Mouse (Mus musculus) layer of hippocampus, adult 11-12 months (tissue): ENCODE measurements around the gene Hspa8.
A peak's percentile ranks its signal among the peaks of the same experiment; 100 is the strongest.
"Not testable (repeated sequence)": the region's sequence is repeated elsewhere in the genome, so short reads cannot be mapped to it uniquely, and the experiment has no call there.

ENCODE experiments used
- DNase-seq: peaks from one replicate; pipeline ENCODE4 v3.0.0; 2022; ENCODE audit warnings: low spot score

The Hspa8 gene

DNA sequence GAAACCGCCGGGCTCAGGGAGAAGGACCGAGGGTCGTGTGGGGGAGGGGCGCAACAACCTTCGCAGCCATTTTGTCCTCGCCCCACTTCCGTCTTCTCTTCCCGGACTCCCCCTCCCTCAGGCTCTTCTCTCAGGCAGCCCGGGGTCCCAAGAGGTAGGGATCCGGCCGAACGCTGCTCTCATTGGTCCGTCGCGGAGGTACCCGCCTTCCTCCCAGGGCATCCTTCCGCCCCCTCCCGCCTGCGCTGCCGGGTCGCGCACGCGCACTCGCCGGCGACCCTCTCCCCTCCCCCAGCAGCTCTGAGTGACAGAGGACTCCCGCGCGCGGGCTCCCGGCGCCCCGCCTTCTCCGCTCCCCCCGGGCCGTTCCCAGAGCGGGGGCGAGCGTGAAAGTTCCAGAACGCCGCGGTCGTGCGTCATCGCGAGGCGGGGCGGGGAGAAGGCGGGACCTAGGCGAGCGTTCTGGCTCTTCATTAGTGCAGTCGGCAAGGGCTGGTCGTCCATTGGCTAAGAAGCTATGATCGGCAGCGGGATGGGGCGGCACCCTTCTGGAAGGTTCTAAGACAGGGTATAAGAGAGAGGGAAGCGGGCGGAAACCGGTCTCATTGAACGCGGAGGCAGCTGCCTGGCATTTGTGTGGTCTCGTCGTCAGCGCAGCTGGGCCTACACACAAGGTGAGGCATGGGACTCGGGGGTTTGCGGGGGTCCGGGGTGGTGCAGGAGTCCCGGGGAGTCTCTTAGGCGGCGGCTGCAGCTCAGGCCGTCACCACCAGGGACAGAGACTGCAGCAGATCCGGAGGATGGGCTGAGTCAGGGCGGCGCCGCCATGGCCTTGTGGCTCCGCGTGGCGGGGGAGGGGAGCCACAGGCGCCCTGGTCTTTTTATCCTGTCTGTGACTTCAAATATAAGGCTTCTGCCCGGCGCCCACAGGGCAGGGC is at the start of gene Hspa8:
TSS of gene Hspa8 (plus strand) at position 310 of the 938 bp plus-strand sequence.
- DNase-seq = peak; percentile 100

GRCm38 (mm10) chr9:40751749-40752148 is 49.0 kb upstream of the Hspa8 start:
- no peak for DNase-seq

DNA sequence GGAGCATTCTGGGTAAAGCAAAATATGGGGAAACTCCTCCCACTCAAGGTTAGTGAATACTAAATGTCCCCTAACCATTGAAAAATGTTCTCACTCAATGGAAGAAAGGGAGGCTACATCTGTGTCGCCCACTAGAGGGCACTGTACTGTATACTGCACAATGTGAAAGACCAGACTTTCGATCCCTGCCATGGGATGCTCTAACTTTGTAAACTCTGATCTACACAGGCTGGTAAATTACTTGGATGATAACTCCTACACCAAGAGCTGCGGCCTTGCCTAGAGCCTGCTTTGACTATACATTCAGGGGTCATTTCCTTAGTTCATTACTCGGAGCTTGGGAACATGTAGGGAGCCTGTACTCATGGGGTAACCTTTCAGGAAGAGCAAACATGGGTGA is 44.4 kb upstream of the Hspa8 start:
- DNase-seq = peak; percentile 72

GRCm38 (mm10) chr9:40757105-40757626 is 43.6 kb upstream of the Hspa8 start:
- DNase-seq = peak; percentile 58

GRCm38 (mm10) chr9:40757685-40758270 is 43.0 kb upstream of the Hspa8 start:
- DNase-seq = peak; percentile 86

GRCm38 (mm10) chr9:40762354-40762753 is 38.4 kb upstream of the Hspa8 start:
- no peak for DNase-seq

DNA sequence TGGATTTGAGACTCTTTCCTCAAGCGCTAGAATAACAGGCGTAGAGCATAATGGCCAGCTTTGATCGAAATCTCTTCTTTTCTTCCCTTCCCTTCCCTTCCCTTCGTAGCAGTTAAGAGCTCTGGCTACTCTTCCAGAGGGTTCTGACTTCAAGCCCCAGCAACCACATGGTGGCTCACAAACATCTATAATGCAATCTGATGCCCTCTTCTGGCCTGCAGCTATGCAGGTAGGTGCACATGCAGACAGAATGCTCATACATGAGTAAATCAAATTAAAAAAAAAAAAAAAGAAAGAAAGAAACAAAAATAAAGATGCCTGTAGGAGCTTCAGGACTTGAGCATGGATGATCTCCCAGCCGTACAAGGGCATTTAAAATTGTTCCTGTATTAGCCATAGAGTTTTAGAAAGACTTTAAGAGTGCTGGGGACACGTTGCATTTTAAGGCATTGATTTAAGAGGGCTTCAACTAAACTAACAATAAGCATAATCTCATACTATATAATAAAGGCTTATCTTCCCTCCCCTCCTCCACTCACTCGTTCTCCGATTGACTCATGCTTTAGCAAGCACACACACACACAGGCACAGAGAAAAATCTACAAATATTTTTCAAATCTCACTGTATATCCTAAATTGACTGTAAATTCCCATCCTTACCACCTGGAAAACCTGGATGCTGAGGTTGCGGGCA is 35.8 kb upstream of the Hspa8 start:
- no peak for DNase-seq

GRCm38 (mm10) chr9:40765581-40765940 is 35.2 kb upstream of the Hspa8 start:
- peak; percentile 37 for DNase-seq

DNA sequence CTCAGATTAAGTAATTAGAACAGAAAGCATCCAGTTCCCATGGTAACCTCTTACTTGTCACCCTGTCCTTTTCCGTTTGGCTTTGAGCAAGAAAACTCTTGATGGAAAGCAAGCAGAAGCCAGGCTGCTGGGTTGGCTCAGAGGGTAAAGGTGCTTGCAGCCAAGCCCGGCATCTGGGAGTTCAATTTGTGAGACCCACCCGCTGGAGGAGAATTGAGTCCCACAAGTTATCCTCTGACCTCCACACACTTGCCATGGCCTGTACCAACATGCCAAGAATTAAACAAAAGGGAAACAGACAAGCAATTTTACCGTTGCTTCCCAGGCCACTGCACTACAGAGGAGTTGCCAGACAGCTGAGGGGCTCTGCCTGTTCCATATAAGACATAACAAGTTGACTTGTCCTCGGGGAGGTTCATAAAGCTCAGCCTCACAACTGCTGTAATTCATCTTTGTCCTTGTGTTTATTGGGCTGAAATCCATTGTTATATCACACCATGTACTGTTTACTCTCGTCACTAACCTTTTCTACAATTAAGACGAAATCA is 34.7 kb upstream of the Hspa8 start:
- no peak for DNase-seq

DNA sequence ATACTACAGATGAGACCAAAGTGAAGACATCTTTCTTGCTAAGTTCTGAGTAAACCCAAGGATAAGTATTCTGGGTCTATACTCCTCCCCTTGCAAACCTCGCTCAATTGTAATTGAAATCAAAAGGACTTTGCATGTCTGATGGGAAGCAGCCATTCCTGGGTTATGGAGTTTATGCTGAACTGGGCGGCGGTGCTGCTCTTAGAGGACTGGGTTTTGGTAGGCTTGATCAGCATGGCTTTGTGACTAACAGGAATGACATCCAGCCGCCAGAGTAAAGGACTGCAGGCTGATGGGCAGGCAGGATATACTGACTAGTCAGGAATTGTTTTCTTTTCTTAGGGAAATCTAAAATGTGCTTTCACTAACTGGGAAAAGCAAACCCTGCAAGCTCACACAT is 32.8 kb upstream of the Hspa8 start:
- DNase-seq = no peak

- DNase-seq = no peak
Observed at GRCm38 (mm10) chr9:40772246-40772645, 28.5 kb upstream of the Hspa8 start.

DNA sequence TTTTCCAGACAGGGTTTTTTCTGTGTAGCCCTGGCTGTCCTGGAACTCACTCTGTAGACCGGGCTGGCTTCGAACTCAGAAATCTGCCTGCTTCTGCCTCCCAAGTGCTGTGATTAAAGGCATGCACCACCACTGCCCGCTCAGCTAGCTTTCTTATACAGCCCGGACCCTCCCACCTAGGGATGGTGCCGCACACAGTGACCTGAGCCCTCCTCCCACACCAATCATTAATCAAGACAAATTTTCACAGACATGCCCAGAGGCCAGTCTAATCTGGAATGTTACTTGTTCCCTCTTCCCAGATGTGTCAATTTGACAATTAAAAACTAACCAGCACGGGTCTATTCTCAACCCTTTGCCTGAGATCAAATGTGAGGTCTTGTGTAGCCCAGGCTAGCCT is 27.6 kb upstream of the Hspa8 start:
- not testable (repeated sequence) for DNase-seq

- no peak for DNase-seq
Observed at GRCm38 (mm10) chr9:40773869-40774268, 26.9 kb upstream of the Hspa8 start.

DNA sequence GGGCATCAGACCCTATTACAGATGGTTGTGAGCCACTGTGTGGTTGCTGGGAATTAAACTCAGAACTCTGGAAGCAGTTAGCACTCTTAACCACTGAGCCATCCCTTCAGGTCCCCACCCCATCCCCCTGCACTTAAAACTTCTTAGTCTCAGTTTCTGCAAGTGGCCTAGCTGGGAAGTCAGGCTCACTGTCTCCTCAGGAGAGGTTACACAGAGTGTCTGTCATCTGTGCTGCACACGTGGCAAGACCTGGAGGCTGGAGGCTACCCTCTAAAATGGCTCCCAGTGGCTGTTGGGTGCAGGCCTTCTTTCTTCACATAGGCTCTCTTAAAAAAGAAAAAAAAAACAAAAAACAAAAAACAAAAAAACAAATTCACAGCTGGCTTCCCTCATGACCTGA is 24.7 kb upstream of the Hspa8 start:
- DNase-seq = no peak

- DNase-seq = no peak
Observed at GRCm38 (mm10) chr9:40776459-40777248, 24.1 kb upstream of the Hspa8 start.

DNA sequence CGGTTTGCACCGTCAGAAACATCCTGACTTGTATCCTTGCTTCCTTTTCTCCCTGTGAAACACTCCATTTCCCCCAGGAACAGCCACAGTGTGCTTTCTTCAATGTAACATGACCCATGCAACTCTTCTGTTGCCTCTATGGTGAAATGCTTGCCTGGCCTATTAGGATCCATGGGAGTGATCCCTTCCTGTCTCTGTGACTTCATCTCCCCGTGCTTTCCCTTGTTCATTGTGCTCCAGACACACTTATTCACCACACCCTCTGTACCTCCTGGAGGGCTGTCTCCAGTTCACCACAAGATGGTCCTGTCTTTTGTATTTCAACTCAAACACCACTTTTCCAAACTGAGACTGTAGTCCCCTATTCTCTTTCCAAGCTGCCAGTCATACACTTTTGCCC is 20.7 kb upstream of the Hspa8 start:
- no peak for DNase-seq

DNA sequence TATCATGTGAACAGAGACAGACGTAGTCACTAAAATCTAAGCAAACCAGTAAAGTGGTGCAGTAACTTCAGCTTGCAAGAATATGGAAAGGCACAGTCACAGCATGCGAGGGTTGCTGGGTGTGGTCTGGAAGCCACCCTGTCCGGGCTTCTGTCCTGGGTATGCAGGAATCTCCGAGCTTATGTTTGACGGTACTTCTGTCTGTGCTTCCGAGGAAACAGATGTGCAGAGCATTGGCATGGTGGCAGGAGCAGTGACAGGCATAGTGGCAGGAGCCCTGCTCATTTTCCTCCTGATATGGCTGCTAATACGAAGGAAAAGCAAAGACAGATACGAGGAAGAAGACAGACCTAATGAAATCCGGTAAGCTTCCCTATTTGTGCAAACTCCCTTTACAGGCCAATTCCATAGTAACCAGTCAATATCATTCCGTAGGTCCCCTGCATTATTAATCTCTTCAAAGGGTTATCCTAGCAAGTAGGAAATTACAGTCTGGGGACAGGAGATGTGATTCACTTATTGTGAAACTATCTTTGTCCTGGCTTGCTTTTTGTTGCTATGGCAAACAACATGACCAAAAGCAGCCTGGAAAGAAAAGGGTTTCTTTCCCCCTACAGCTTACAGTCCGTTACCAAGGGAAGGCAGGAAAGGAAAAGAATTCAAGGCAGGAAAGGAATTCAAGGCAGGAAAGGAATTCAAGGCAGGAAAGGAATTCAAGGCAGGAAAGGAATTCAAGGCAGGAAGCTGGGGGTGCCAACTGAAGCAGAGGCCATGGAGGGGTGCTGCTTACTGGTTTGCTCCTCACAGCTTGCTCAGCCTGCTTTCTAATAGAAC is 19.7 kb upstream of the Hspa8 start:
- DNase-seq = no peak

DNA sequence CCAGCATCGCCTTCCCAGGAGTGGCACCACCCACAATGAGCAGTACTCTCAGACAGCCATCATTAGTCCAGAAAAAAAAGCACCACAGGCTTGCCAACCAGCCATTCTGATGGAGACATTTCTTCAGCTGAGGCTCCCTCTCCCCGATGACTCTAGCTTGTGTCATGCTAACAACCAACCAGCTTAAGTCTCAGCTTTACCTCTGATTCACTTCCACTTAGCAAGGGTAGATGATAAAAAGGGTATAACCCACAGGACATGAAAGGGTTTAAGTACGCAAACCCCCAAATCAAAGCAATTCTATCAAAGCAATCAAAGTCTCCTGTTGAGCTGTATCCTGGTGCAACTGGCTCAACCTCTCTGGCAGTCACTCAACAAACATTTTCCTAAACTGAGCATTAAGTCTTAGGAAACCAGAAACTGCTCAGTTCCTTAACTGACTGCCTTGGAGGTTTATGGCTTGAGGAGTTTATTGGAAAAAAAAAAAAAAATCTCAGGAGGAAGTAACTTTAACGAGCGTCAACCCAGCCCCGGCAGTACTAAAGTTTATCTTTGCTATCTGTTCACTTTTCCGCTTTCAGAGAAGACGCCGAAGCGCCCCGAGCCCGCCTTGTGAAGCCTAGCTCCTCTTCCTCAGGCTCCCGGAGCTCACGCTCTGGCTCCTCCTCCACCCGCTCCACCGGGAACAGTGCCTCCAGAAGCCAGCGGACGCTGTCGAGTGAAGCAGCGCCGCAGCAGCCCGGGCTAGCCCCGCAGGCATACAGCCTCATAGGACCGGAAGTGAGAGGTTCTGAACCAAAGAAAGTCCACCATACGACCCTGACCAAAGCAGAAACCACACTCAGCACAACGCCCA is 18.8 kb upstream of the Hspa8 start:
- DNase-seq = no peak

GRCm38 (mm10) chr9:40783641-40784373 is 17.0 kb upstream of the Hspa8 start:
- DNase-seq = no peak
